Mouse (Mus musculus) right cerebral cortex, adult 2 months (tissue): ENCODE data around the gene Map2k7.

Experiments used
- DNase-seq, 2 experiments: peaks; one replicate each; pipeline ENCODE4 v3.0.0; 2021 to 2022; ENCODE audit warnings: low spot score in 2 of 2

Gene Map2k7

DNA sequence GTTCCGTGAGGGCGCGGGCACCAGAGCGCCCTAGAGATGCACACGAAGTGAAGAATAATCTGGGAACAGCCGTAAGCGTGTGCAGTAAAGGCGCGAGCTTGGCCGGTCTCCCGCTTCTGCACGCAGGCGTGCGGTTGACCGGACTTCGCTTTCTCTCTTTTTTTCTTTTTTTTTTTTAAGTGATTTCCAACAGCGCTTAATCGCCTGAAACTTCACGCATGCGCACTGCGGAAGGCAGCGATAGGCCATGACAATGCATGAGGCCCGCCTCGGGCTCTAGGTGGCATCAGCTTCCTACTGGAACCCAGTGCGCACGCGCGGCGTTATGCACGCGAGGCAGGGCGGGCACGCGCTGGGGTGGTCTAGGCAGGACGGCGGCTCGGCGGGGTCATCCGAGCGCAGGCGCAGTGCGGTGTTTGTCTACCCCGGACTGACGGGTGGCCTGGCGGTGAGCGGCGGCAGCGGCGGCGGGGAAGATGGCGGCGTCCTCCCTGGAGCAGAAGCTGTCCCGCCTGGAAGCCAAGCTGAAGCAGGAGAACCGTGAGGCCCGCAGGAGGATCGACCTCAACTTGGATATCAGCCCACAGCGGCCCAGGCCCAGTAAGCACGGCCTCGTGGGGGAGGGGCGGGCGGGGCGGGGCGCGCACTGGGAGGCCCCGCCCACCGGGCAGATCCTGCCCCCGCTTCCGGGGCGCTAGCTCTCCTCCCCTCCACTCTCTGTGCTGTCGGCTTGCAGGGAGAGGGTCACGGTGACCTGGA is at the start of gene Map2k7, which contains the start of gene Gm49320:
Map2k7 (plus strand) TSS at position 307 of the 759 bp plus-strand sequence.
Gm49320 (plus strand) TSS at position 432 of the 759 bp plus-strand sequence.
- DNase-seq = peak; percentile 100

GRCm38 (mm10) chr8:4189031-4189722 is 49.4 kb upstream of the Map2k7 start:
- no peak for DNase-seq

DNA sequence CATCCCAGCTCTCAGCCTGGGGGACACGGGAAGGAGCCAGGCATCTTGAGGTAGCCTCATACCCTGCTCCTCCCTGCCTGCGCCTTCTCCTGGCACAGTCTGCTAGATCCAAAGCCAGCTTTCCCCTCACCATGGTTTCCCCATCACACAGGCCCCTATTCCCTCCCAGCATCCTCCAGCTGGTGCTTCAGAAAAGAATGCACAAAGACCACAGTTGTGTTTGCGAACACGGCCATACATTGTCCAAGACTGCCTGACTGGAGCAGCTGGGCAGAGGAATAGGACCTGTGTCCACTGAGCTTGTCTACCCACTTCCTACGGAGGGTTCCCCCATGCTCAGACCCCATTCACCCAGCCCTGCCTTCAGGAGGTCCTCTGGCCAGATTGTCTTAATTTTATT is 46.2 kb upstream of the Map2k7 start:
- DNase-seq = no peak

- peak; percentile 93 for DNase-seq
Measured at GRCm38 (mm10) chr8:4192807-4193587, 45.5 kb upstream of the Map2k7 start.

- no peak for DNase-seq
Measured at GRCm38 (mm10) chr8:4193588-4193894, 45.0 kb upstream of the Map2k7 start.

DNA sequence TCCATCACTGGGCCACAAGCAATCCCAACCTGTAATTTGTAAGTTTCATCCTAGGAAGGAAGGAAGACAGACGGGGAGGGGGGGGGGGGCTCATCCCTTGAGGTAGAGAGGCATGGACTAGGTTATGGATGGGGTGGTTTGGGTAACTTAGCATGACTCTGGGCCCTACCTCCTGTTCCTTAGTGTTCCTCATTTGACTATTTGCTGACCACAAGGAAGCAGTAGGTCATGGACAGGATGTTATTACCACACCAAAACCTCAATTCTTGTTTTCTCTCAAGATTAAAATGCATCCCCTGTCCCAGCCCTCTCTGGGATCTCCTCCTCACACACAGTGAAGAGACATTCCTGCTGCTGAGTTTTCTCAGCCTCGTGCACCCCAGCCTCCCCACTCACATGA is 37.2 kb upstream of the Map2k7 start:
- DNase-seq = no peak

- no peak for DNase-seq
Measured at GRCm38 (mm10) chr8:4205246-4206123, 33.1 kb upstream of the Map2k7 start.

DNA sequence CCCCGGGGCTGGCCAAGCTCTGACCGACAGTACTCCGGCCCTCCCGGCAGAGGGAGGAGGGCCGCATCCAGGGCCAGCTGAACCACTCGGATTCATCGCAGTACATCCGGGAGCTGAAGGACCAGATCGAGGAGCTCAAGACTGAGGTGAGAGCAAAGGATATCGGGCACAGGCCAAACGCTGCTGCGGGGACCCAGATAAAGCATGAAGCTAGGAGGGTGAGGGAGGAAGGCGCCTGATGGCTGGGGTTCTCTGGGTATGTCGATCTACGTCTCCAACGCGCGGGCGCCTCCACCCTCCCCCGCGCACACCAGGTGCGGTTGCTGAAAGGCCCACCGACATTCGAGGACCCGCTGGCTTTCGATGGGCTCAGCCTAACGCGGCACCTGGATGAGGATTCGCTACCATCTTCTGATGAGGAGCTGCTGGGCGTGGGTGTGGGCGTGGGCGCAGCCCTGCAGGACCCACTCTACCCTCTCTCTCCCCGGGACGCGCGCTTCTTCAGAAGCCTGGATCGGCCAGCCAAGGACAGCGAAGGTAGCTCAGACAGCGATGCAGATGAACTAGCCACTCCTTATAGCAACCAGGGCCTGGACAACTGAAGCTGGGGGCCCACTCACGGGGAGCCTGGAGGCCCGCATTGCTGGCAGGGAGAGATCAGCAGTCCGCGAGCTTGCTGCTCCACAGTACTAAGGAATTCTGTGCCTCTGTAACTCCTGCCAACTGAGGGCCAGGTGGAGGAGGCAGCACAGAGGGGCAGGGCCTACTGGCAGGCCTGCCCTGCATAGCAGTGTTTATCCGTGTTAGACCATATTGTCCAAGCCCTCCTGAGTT is 32.1 kb upstream of the Map2k7 start:
- DNase-seq = peak in 1 of 2 experiments; percentile 39

DNA sequence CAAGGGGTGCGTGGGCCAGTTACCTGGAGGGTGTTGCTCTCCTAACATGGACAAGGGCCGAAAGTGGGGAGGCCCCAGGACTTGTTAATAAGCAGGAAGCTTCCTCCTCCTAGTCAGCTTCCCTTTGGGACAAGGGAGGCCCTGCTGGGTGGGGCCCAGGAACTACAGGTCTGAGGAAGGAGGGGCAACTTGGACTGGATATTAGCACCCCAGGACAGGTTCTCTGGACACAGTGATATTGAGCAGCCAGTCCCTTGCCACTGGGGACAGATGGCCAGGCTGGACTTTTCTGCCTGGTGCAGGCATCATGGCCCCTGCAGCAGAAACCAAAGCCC is 31.6 kb upstream of the Map2k7 start:
- DNase-seq = no peak

DNA sequence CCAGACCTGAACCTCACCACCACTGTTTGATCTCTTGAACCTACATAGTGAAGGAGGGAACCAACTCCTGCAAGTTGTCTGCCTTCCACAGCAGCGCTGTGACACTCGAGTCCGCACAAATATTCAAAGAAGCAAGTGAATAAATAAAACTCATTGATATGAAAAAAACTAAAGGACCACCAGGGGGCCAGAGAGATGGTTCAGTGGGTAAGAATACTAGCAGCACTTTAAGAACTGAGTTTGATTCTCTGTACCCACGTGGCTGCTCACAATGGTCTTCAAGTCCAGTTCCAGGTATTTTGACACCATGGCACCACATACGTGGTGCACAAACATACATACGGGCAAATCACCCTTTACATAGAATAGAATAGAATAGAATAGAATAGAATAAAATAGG is 27.4 kb upstream of the Map2k7 start:
- DNase-seq = no peak

DNA sequence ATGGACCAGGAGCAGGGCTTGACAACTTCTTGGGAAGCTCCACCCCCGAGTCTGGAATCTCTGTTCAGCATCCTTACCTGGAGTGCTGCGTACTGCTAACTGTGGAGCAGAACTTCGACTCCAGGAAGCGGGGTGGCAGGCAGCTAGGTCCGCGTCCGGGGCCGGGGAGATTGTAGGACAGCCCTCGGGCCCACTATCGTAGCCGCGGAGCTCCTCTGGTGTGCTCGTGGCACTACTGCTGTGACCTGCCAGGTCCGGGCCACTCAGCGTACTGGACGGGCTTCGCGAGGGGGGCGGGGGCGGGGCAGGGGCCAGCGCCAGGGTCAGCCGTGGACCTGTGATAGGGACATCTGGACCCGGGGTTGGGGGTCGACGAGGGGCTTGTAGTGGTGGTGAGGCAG is 25.7 kb upstream of the Map2k7 start:
- DNase-seq = peak in 1 of 2 experiments; percentile 16

DNA sequence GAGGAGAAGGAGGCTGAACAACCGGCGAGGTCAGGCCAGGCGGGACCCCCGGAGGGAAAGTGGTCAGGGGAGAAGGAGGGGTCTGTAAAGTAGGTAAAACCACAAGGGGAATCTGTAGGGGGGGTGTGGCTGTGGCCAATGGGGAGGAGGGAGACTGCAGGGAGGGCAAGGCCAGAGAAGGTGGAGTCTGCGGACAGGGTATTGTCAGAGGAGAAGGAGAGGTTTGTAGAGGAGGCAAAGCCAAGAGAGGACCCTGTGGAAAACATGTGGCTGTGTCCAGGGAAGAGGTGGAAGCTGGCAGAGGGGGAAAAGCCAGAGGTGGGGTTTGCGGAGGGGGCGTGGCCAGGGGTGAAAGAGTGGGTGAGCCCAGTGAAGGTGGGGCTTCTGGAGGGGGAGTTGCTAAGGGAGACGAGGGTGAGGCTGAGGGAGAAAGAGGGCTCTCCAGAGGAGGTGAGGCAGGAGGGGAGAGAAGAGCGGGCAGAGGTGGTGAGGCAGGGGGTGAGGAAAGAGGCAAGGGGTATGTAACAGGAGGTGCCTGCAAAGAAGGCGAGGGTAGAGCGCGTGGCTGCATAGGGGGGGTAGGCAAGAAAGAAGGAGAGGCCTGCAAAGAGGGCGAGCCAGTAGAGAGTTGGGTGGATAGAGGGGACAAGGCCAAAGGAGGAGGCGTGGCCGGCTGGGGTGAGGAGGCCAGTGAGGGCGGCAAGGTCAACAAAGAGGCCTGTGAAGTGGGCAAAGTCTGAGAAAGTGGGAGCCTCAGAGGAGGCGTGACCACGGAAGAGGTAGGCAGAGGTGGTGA is 25.1 kb upstream of the Map2k7 start:
- DNase-seq = peak in 1 of 2 experiments; percentile 22

GRCm38 (mm10) chr8:4214006-4214980 is 24.2 kb upstream of the Map2k7 start:
- DNase-seq = no peak

- no peak for DNase-seq
Measured at GRCm38 (mm10) chr8:4216296-4216695, 22.2 kb upstream of the Map2k7 start.

DNA sequence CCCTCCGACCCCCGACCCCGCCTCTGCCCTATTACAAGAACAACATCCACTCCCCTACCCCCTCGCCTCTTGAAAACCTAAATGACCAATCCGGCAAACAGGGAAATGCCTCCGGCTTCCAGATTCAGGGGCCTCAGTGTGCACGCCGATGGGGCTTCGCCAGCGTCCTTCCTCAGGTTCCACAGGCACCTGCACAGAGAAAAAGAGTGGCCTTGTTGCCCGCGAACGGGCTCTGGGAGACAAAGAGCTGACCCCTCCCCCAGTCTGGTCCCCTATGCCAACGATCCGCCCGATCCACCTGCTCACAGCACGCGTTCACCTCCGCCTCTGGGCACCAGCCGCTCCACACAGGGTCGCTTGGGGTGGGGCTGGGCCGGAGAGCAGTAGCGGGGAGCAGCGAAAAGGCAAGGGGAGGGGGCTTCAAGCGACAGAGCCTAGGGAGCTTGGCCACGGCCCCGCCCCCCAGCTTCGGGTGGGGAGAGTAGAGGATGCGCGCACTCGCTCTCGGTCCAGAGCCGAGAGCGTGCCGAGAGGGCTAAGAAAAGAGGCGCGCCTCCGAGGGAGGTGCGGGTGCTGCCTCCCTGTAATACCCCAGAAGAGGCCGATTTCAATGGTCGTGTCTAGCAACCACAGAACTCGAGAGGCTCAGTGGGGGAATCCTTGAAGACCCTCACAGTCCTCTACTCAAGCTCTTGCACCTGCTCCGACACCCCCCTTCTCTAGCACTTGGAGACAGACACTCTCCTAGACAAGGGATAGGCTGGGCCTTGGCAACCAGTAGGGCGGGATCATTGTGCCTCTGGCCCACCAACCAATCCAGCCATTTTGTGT is 21.5 kb upstream of the Map2k7 start, which contains the start of gene Prr36:
Prr36 (minus strand) TSS at position 669 of the 831 bp plus-strand sequence.
- DNase-seq = peak in 1 of 2 experiments; percentile 51

- peak in 1 of 2 experiments; percentile 57 for DNase-seq
Measured at GRCm38 (mm10) chr8:4219617-4220016, 18.9 kb upstream of the Map2k7 start.

DNA sequence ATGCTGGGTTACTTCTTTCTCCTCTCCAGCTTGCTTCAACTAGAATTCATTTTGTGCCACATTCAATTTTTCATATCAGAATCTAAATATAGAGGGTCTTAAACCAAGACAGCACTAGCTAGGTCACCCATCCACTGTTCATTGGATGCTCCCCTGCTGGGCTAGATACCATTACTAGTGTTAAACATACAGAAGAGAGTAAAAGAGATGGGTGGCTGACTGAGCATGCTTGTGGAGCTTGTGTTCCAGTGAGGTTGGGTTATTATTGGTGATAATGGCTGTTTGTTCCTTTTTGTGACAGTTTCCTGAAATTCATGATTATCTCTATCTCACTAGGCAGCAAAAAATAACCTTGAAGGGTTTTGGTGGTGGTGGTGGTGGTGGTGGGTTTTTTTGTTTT is 16.5 kb upstream of the Map2k7 start:
- DNase-seq = no peak

GRCm38 (mm10) chr8:4226323-4226722 is 12.2 kb upstream of the Map2k7 start:
- DNase-seq = no peak
